8 mouse cellular contexts compared by ENCODE assay signal in genomic region chr5:105399631-105400423, GRCm38 (mm10). TPM values are rescaled to one million over a fixed set of nuclear protein-coding genes. Genes with fewer than 3 reads are reported as not detected.
DNase-seq lines count a peak whose midpoint lies in the region; ATAC-seq and TF ChIP-seq lines count a peak whose summit lies in the region.

No protein-coding gene starts in this region.

- H3K79me2 ChIP-seq in CH12.LX (replicated peaks; ENCODE audit: control insufficient read depth, extremely low read depth, insufficient read depth, poor library complexity, severe bottlenecking), result no peaks in the 10 kb centered on the region

- H3K27ac ChIP-seq in CH12.LX (ENCODE audit: insufficient read depth, low read depth), result no peak overlapping the region
- H3K27ac ChIP-seq in forebrain, embryonic 12.5 days, result peak overlapping the region; percentile 47
- no peak overlapping the region for H3K27ac ChIP-seq in heart, postnatal 0 days (ENCODE audit: low read depth)
- H3K27ac ChIP-seq in liver, embryonic 13.5 days, result no peak overlapping the region
- no peak overlapping the region for H3K27ac ChIP-seq in thymus, adult 2 months (ENCODE audit: control insufficient read depth, insufficient read depth, low read length)

- peak; percentile 62; the same call in 1 of the 2 replicates for ATAC-seq in forebrain, embryonic 12.5 days (ENCODE audit: low FRiP score)
- ATAC-seq in heart, postnatal 0 days (ENCODE audit: insufficient read depth, low read depth), result no peak
- no peak for ATAC-seq in liver, embryonic 13.5 days (ENCODE audit: low read depth)

- in situ Hi-C loops in CH12.LX (cut with MboI; ENCODE audit: low pct_ligation_motif_present, low pct_unique_long_range_greater_than_20kb, low sequenced_read_pairs), result loop anchor here (10.0 kb wide), 1 partner anchor 285 kb away; no protein-coding TSS in a partner anchor

- no peaks in the 10 kb centered on the region for H3K36me3 ChIP-seq in CH12.LX (replicated peaks in 1 of 2; ENCODE audit: control insufficient read depth in 1 of 2, insufficient read depth in 1 of 2, low read length in 1 of 2)
- no peaks in the 10 kb centered on the region for H3K36me3 ChIP-seq in forebrain, embryonic 12.5 days (replicated peaks)
- no peaks in the 10 kb centered on the region for H3K36me3 ChIP-seq in heart, postnatal 0 days (replicated peaks; ENCODE audit: control insufficient read depth, insufficient read depth, low read length)
- H3K36me3 ChIP-seq in liver, embryonic 13.5 days, result no peaks in the 10 kb centered on the region
- H3K36me3 ChIP-seq in thymus, adult 2 months (ENCODE audit: control insufficient read depth, insufficient read depth, low read length), result no peaks in the 10 kb centered on the region

- WGBS in forebrain, embryonic 12.5 days, result 27% methylated on average over 13 of the region's 13 CpGs
- WGBS in heart, postnatal 0 days, result 29% methylated on average over 13 of the region's 13 CpGs
- 27% methylated on average over 13 of the region's 13 CpGs for WGBS in liver, embryonic 13.5 days (ENCODE audit: insufficient replicate concordance)
- WGBS in thymus, adult 2 months, result 39% methylated on average over 13 of the region's 13 CpGs

- peaks cover 0 to 19% of the 10 kb centered on the region in 2 experiments; a peak in 2 of 4 replicates for H3K4me1 ChIP-seq in CH12.LX (ENCODE audit: control insufficient read depth in 1 of 2, insufficient read depth in 2 of 2)
- H3K4me1 ChIP-seq in forebrain, embryonic 12.5 days, result peaks cover 7% of the 10 kb centered on the region
- no peaks in the 10 kb centered on the region for H3K4me1 ChIP-seq in heart, postnatal 0 days (ENCODE audit: control insufficient read depth, insufficient read depth)
- no peaks in the 10 kb centered on the region for H3K4me1 ChIP-seq in liver, embryonic 13.5 days (replicated peaks)
- no peaks in the 10 kb centered on the region for H3K4me1 ChIP-seq in thymus, adult 2 months (replicated peaks; ENCODE audit: control insufficient read depth, insufficient read depth, low read length)

- no peak overlapping the region; the same call in 1 of the 2 replicates for H3K9ac ChIP-seq in CH12.LX (ENCODE audit: insufficient read depth, low read depth)
- H3K9ac ChIP-seq in forebrain, embryonic 12.5 days, result no peak overlapping the region
- H3K9ac ChIP-seq in heart, postnatal 0 days (replicated peaks; ENCODE audit: low read depth, low read length), result no peak overlapping the region
- no peak overlapping the region for H3K9ac ChIP-seq in liver, embryonic 13.5 days

- peak; percentile 69 for DNase-seq in CH12.LX (ENCODE audit: extremely low read depth)
- DNase-seq in brain, embryonic 14.5 days (ENCODE audit: low read depth), result peak; percentile 92
- DNase-seq in heart, postnatal 0 days (ENCODE audit: low spot score), result peak; percentile 71
- peak; percentile 57 to 86 for DNase-seq in kidney, postnatal 25 days
- peak; percentile 32 for DNase-seq in liver, embryonic 13.5 days
- DNase-seq in neural tube, embryonic 10.5 days (ENCODE audit: extremely low spot score, low spot score), result peak; percentile 69
- DNase-seq in thymus, adult 2 months, result peak; percentile 73

- TF ChIP-seq POLR2A in CH12.LX (IDR thresholded peaks at IDR 0.05; ENCODE audit: low read depth, low read length), result no peak
- TF ChIP-seq POLR2A in brain, embryonic 14.5 days (IDR thresholded peaks at IDR 0.05; ENCODE audit: borderline replicate concordance, extremely low read depth, insufficient read depth, insufficient read length, poor library complexity, severe bottlenecking), result no peak
- no peak for TF ChIP-seq POLR2A in thymus, adult 2 months (IDR thresholded peaks at IDR 0.05; ENCODE audit: control insufficient read depth, extremely low read depth, insufficient read depth, low read length, poor library complexity)

- H3K27me3 ChIP-seq in CH12.LX (replicated peaks), result no peaks in the 10 kb centered on the region
- 0 out of 2 replicates have a peak, but pooled peaks cover 5% of the 10 kb centered on the region for H3K27me3 ChIP-seq in forebrain, embryonic 12.5 days
- H3K27me3 ChIP-seq in heart, postnatal 0 days (ENCODE audit: control insufficient read depth, insufficient read depth, low read length), result no peaks in the 10 kb centered on the region
- H3K27me3 ChIP-seq in liver, embryonic 13.5 days, result peaks cover 8% of the 10 kb centered on the region; the same call in 1 of the 2 replicates
- H3K27me3 ChIP-seq in thymus, adult 2 months (ENCODE audit: control insufficient read depth, insufficient read depth, low read length), result no peaks in the 10 kb centered on the region

- H3K4me3 ChIP-seq in CH12.LX (replicated peaks in 1 of 3; ENCODE audit: low read depth in 2 of 3, low read length in 2 of 3, poor library complexity in 1 of 3), result peak overlapping the region; percentile 3 to 32 (median 3)
- H3K4me3 ChIP-seq in forebrain, embryonic 12.5 days (replicated peaks), result peak overlapping the region; percentile 27
- H3K4me3 ChIP-seq in heart, postnatal 0 days (ENCODE audit: low read depth, low read length), result peak overlapping the region; percentile 43
- H3K4me3 ChIP-seq in liver, embryonic 13.5 days (replicated peaks), result no peak overlapping the region
- H3K4me3 ChIP-seq in thymus, adult 2 months (ENCODE audit: control insufficient read depth, insufficient read depth, low read length), result no peak overlapping the region

- TF ChIP-seq EP300 in CH12.LX (IDR thresholded peaks at IDR 0.05; ENCODE audit: low read length), result 0 out of 2 replicates have a peak, but pooled peaks have one; percentile 20
- TF ChIP-seq EP300 in heart, postnatal 0 days (IDR thresholded peaks at IDR 0.05; ENCODE audit: low read depth), result no peak

- no peaks in the 10 kb centered on the region for H3K9me3 ChIP-seq in CH12.LX (replicated peaks; ENCODE audit: low read length)
- no peaks in the 10 kb centered on the region for H3K9me3 ChIP-seq in forebrain, embryonic 12.5 days
- no peaks in the 10 kb centered on the region for H3K9me3 ChIP-seq in heart, postnatal 0 days (replicated peaks; ENCODE audit: control insufficient read depth, low read length)
- no peaks in the 10 kb centered on the region for H3K9me3 ChIP-seq in liver, embryonic 13.5 days (replicated peaks)

- TF ChIP-seq RAD21 in CH12.LX (IDR thresholded peaks at IDR 0.05; ENCODE audit: low read depth, low read length), result peak; percentile 75

- peak; percentile 70 to 85 for TF ChIP-seq CTCF in CH12.LX (conservative IDR thresholded peaks at IDR 0.05 in 1 of 2, IDR thresholded peaks at IDR 0.05 in 1 of 2; ENCODE audit: low read depth in 2 of 2, low read length in 2 of 2)
- peak; percentile 69; the same call in 1 of the 2 replicates for TF ChIP-seq CTCF in brain, embryonic 14.5 days (IDR thresholded peaks at IDR 0.05; ENCODE audit: borderline replicate concordance, extremely low read depth, insufficient read depth, insufficient read length)
- peak; percentile 60 for TF ChIP-seq CTCF in heart, postnatal 0 days (IDR thresholded peaks at IDR 0.05; ENCODE audit: low read depth)
- no peak for TF ChIP-seq CTCF in thymus, adult 2 months (IDR thresholded peaks at IDR 0.05; ENCODE audit: borderline replicate concordance, control insufficient read depth, extremely low read depth, insufficient read depth, low read length, poor library complexity)

- H3K4me2 ChIP-seq in CH12.LX (ENCODE audit: insufficient read depth, low read depth, poor library complexity, severe bottlenecking), result peak overlapping the region; percentile 45
- peak overlapping the region; percentile 48 for H3K4me2 ChIP-seq in forebrain, embryonic 12.5 days
- H3K4me2 ChIP-seq in heart, postnatal 0 days (ENCODE audit: low read depth, low read length), result peak overlapping the region; percentile 56
- H3K4me2 ChIP-seq in liver, embryonic 13.5 days, result peak overlapping the region; percentile 15; the same call in 1 of the 2 replicates

- dilution Hi-C loops in CH12.LX (cut with MboI; ENCODE audit: extremely low pct_ligation_motif_present, extremely low pct_unique_long_range_greater_than_20kb, low sequenced_read_pairs), result no loop called here

TF ChIP-seq in CH12.LX, 34 proteins besides CTCF, POLR2A, EP300 and RAD21:
- TF ChIP-seq MEF2A (IDR thresholded peaks at IDR 0.05; ENCODE audit: borderline replicate concordance, low read depth, low read length) (no peak), JUND (conservative IDR thresholded peaks at IDR 0.05; ENCODE audit: low read depth, low read length) (0 out of 2 replicates have a peak, but pooled peaks have one; percentile 25), SMC3 (IDR thresholded peaks at IDR 0.05; ENCODE audit: low read depth, low read length) (peak; percentile 64), ZC3H11A (IDR thresholded peaks at IDR 0.05; ENCODE audit: low read depth, low read length) (peak; percentile 5; the same call in 1 of the 2 replicates)
TF ChIP-seq in CH12.LX: peak in this region for 3.

RNA-seq across cellular contexts. Expression of gene Lrrc8b, which starts 15.7 kb away (rescaled TPM):
- total RNA-seq in CH12.LX (2012; rRNA removed) (0.13 and 0.21 TPM in 2 replicates), CH12.LX (2014; rRNA removed) (0.38 and 0.40 TPM in 2 replicates)
- polyA plus RNA-seq in CH12.LX (2012; ENCODE audit: insufficient read length, low read depth), result 0.37 and 0.40 TPM in 2 replicates
- 25.5 and 31.1 TPM in 2 replicates for polyA plus RNA-seq in brain, embryonic 14.5 days (2012; rRNA removed)
- polyA plus RNA-seq in forebrain, embryonic 12.5 days (2016; fragmentation: Nextera tagmentation; extraction: Ambion mirVana), result 11.9 and 13.5 TPM in 2 replicates
- 4.8 and 8.0 TPM in 2 replicates for total RNA-seq in heart, postnatal 0 days (2014; rRNA removed; ENCODE audit: low replicate concordance)
- polyA plus RNA-seq in heart, postnatal 0 days (2015; fragmentation: Nextera tagmentation; extraction: Ambion mirVana), result 2.2 and 2.6 TPM in 2 replicates
- polyA plus RNA-seq in liver, embryonic 13.5 days (2015; fragmentation: Nextera tagmentation; extraction: Ambion mirVana), result 4.1 and 5.7 TPM in 2 replicates
- polyA plus RNA-seq in thymus, adult 2 months (2012; rRNA removed), result 19.2 and 22.5 TPM in 2 replicates

Comparison
In these comparisons a context has a peak if more than half of its experiments do, and no peak if none do; other contexts are left out.
1. DNase-seq: peak in every context shown above with its lines; median percentile 92 in brain, embryonic 14.5 days; 73 in thymus, adult 2 months; 72 in kidney, postnatal 25 days; 71 in heart, postnatal 0 days; 69 in CH12.LX; 69 in neural tube, embryonic 10.5 days; 32 in liver, embryonic 13.5 days.
2. H3K4me3 ChIP-seq: peak in CH12.LX (3 of 3), forebrain, embryonic 12.5 days (single experiment) and heart, postnatal 0 days (single experiment); none in liver, embryonic 13.5 days (single experiment) and thymus, adult 2 months (single experiment).
3. Peak in every context shown above with its lines, with median percentiles within 50 percentile points of each other: H3K4me2 ChIP-seq.